Mouse (Mus musculus) hematopoietic stem cell, adult 5-6 weeks (primary cell): ENCODE measurements at regions not wholly inside any gene's neighbourhood (a gene's known extent, or its start where the extent isn't known, plus 50 kb on each side); places are given as distances from the start of the nearest gene placed in this dataset.
A peak's percentile ranks its signal among the peaks of the same experiment; 100 is the strongest.

Source experiments
- ATAC-seq, 2 experiments: fragments of 125-278 bp in 1 of 2; replicated peaks in 1 of 2; 2 replicates each; pipeline ENCODE4 v1.8.0; 2016 to 2017; ENCODE audit warnings: inconsistent platforms in 2 of 2, mild to moderate bottlenecking in 2 of 2, moderate number of reproducible peaks in 2 of 2, low read depth in 1 of 2, moderate TSS enrichment in 1 of 2; ENCODE audit not compliant: low FRiP score in 2 of 2, poor library complexity in 2 of 2, severe bottlenecking in 2 of 2, insufficient read depth in 1 of 2, low TSS enrichment in 1 of 2

- peak; percentile 73 to 86; a peak in 3 of 4 replicates for ATAC-seq
These were observed 109.7 kb upstream of the Cited2 start for GRCm38 (mm10) chr10:17613281-17613680.

- ATAC-seq: no peak
These were observed 105.0 kb upstream of the Cited2 start for GRCm38 (mm10) chr10:17618024-17618423.

GRCm38 (mm10) chr10:17619617-17620016 is 103.4 kb upstream of the Cited2 start:
- no peak for ATAC-seq

- no peak for ATAC-seq
These were observed 101.2 kb upstream of the Cited2 start for GRCm38 (mm10) chr10:17621703-17622385.

- ATAC-seq: no peak
These were observed 100.2 kb upstream of the Cited2 start for GRCm38 (mm10) chr10:17622802-17623201.

- ATAC-seq: peak; percentile 76 to 83
These were observed 93.3 kb upstream of the Cited2 start for GRCm38 (mm10) chr10:17629709-17630108.

- ATAC-seq: no peak
These were observed 92.0 kb upstream of the Cited2 start for GRCm38 (mm10) chr10:17630861-17631581.

GRCm38 (mm10) chr10:17631817-17632216 is 91.2 kb upstream of the Cited2 start:
- no peak for ATAC-seq

GRCm38 (mm10) chr10:17632959-17633674 is 89.9 kb upstream of the Cited2 start:
- no peak for ATAC-seq

- ATAC-seq: no peak
These were observed 77.7 kb upstream of the Cited2 start for GRCm38 (mm10) chr10:17645363-17645762.

- ATAC-seq: no peak
These were observed 76.6 kb upstream of the Cited2 start for GRCm38 (mm10) chr10:17646391-17646790.

GRCm38 (mm10) chr10:17648077-17648476 is 74.9 kb upstream of the Cited2 start:
- ATAC-seq: no peak

GRCm38 (mm10) chr10:17650997-17651750 is 71.8 kb upstream of the Cited2 start:
- ATAC-seq: no peak

GRCm38 (mm10) chr10:17653325-17653724 is 69.7 kb upstream of the Cited2 start:
- ATAC-seq: no peak

- no peak for ATAC-seq
These were observed 69.2 kb upstream of the Cited2 start for GRCm38 (mm10) chr10:17653785-17654184.

GRCm38 (mm10) chr10:17654308-17654858 is 68.6 kb upstream of the Cited2 start:
- no peak for ATAC-seq

- no peak for ATAC-seq
These were observed 67.5 kb upstream of the Cited2 start for GRCm38 (mm10) chr10:17655459-17656051.
